8 mouse cellular contexts compared by ENCODE assay signal in the genomic region with DNA sequence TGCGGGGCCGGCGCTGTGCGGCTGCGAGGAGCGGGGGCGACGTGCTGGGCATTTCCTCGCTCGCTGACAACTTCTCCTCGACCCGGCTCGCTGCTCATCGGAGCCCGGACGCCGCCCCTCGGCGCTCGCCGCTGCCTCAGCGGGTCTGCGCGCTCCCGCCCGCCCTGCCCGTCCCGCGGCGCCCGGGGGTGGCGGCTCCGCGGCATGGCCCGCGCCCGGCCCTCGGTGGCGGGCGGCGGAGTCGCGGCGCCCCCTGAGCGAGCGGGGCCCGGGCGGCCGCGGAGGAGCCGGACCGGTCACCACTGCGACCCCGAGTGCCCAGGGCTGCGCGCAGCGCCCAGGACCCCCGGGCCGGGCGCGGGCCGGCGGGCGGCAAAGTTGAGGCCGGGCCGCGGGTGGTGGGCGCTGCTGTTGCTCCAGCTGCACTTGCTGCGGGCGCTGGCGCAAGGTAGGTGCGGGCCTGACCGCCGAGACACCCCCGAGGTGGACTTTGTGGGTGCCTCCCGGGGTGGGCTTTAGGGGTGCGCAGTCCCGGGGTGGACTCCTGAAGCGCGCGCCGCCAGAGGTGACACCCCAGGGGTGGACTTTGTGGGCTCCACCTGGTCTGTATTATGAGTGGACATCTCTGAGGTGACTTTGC. TPM values are rescaled to one million over a fixed set of nuclear protein-coding genes. Genes with fewer than 3 reads are reported as not detected.
A peak's percentile ranks its signal among the peaks of the same experiment; 100 is the strongest.
DNase-seq lines count a peak whose midpoint lies in the region; ATAC-seq and TF ChIP-seq lines count a peak whose summit lies in the region.

No protein-coding gene starts in this region.

- H3K9me3 ChIP-seq in heart, postnatal 0 days (replicated peaks; ENCODE audit: control insufficient read depth, low read length), result no peaks in the 10 kb centered on the region
- H3K9me3 ChIP-seq in liver, postnatal 0 days (ENCODE audit: low read length), result no peaks in the 10 kb centered on the region

- intact Hi-C loops in gastrocnemius, postnatal 14 days (cut with DNase I; ENCODE audit: low total_unique reads), result no loop called here
- intact Hi-C loops in gastrocnemius, postnatal 36 days (cut with DNase I), result loop anchor here (5.0 kb wide), 1 partner anchor 1076 kb away; no protein-coding TSS in a partner anchor

- H3K4me3 ChIP-seq in heart, postnatal 0 days (ENCODE audit: low read depth, low read length), result peak overlapping the region; percentile 71
- peak overlapping the region; percentile 55 for H3K4me3 ChIP-seq in liver, postnatal 0 days (ENCODE audit: low read depth, low read length)

- peak; percentile 63 for ATAC-seq in heart, postnatal 0 days (ENCODE audit: insufficient read depth, low read depth)
- peak; percentile 70 for ATAC-seq in liver, postnatal 0 days

- no peak for TF ChIP-seq EP300 in heart, postnatal 0 days (IDR thresholded peaks at IDR 0.05; ENCODE audit: low read depth)
- no peak for TF ChIP-seq EP300 in liver, postnatal 0 days (IDR thresholded peaks at IDR 0.05; ENCODE audit: low read depth)

- H3K36me3 ChIP-seq in heart, postnatal 0 days (replicated peaks; ENCODE audit: control insufficient read depth, insufficient read depth, low read length), result no peaks in the 10 kb centered on the region
- no peaks in the 10 kb centered on the region for H3K36me3 ChIP-seq in liver, postnatal 0 days (replicated peaks; ENCODE audit: insufficient read depth, low read length)

- H3K4me1 ChIP-seq in heart, postnatal 0 days (ENCODE audit: control insufficient read depth, insufficient read depth), result peaks cover 13% of the 10 kb centered on the region
- H3K4me1 ChIP-seq in liver, postnatal 0 days (ENCODE audit: insufficient read depth), result peaks cover 13% of the 10 kb centered on the region

- DNase-seq in gastrocnemius, postnatal 14 days, result peak; percentile 10
- DNase-seq in gastrocnemius, postnatal 36 days, result no peak
- DNase-seq in thymus, postnatal 14 days, result peak; percentile 27
- DNase-seq in thymus, adult 18-20 months, result no peak
- DNase-seq in heart, postnatal 0 days (ENCODE audit: low spot score), result no peak
- peak; percentile 14 for DNase-seq in liver, postnatal 0 days
- DNase-seq in MN1 (ENCODE audit: low spot score), result no peak
- DNase-seq in Muller cell, postnatal 12 days (ENCODE audit: inconsistent ontology term), result no peak

- peak overlapping the region; percentile 58 for H3K27ac ChIP-seq in heart, postnatal 0 days (ENCODE audit: low read depth)
- no peak overlapping the region for H3K27ac ChIP-seq in liver, postnatal 0 days (ENCODE audit: low read depth)

- WGBS in heart, postnatal 0 days, result under 1% methylated on average over 46 of the region's 82 CpGs
- WGBS in liver, postnatal 0 days (ENCODE audit: insufficient replicate concordance), result under 1% methylated on average over 56 of the region's 82 CpGs

- peak overlapping the region; percentile 99 for H3K4me2 ChIP-seq in heart, postnatal 0 days (ENCODE audit: low read depth, low read length)
- peak overlapping the region; percentile 88 for H3K4me2 ChIP-seq in liver, postnatal 0 days (ENCODE audit: low read depth, low read length)

- H3K27me3 ChIP-seq in heart, postnatal 0 days (ENCODE audit: control insufficient read depth, insufficient read depth, low read length), result peaks cover 17% of the 10 kb centered on the region; the same call in 1 of the 2 replicates
- peaks cover 34% of the 10 kb centered on the region for H3K27me3 ChIP-seq in liver, postnatal 0 days (ENCODE audit: insufficient read depth, low read length)

- peak overlapping the region; percentile 83 for H3K9ac ChIP-seq in heart, postnatal 0 days (replicated peaks; ENCODE audit: low read depth, low read length)
- peak overlapping the region; percentile 58 for H3K9ac ChIP-seq in liver, postnatal 0 days (replicated peaks)

- TF ChIP-seq CTCF in heart, postnatal 0 days (IDR thresholded peaks at IDR 0.05; ENCODE audit: low read depth), result no peak
- TF ChIP-seq CTCF in liver, postnatal 0 days (IDR thresholded peaks at IDR 0.05; ENCODE audit: low read depth), result no peak

RNA-seq across cellular contexts. Expression of a gene that starts 0.5 kb away (rescaled TPM):
- 1 to 10 TPM; 2.7 to 3.8 TPM for total RNA-seq in gastrocnemius, postnatal 14 days (2021)
- total RNA-seq in gastrocnemius, postnatal 36 days (2021), result 1 to 10 TPM; 1.2 to 1.5 TPM
- total RNA-seq in heart, postnatal 0 days (2014; rRNA removed; ENCODE audit: low replicate concordance), result 8.4 and 8.5 TPM in 2 replicates
- polyA plus RNA-seq in heart, postnatal 0 days (2015; fragmentation: Nextera tagmentation; extraction: Ambion mirVana), result 0.59 and 0.62 TPM in 2 replicates
- 0.06 and 0.09 TPM in 2 replicates for polyA plus RNA-seq in liver, postnatal 0 days (2015; fragmentation: Nextera tagmentation; extraction: Ambion mirVana)

Comparison
In these comparisons a context has a peak if more than half of its experiments do, and no peak if none do; other contexts are left out.
1. DNase-seq: peak in gastrocnemius, postnatal 14 days (single experiment), thymus, postnatal 14 days (single experiment) and liver, postnatal 0 days (single experiment); none in gastrocnemius, postnatal 36 days (0 of 2), thymus, adult 18-20 months (0 of 2), heart, postnatal 0 days (single experiment), MN1 (single experiment) and Muller cell, postnatal 12 days (single experiment).